Mouse (Mus musculus): ENCODE measurements at regions not wholly inside any gene's neighbourhood (a gene's known extent, or its start where the extent isn't known, plus 50 kb on each side); places are given as distances from the start of the nearest gene placed in this dataset.
"Not testable (repeated sequence)": the region's sequence is repeated elsewhere in the genome, so short reads cannot be mapped to it uniquely, and the experiment has no call there.

- no peak for DNase-seq (ENCODE audit: low spot score in 2 of 2)
- Histone ChIP-seq H3K4me3 (no peak overlapping the region), H3K27ac (no peak overlapping the region)
- no peak for TF ChIP-seq CTCF (conservative IDR thresholded peaks at IDR 0.05)
Measured at GRCm38 (mm10) chr7:116711541-116711940, 207.4 kb downstream of the Nucb2 start.

DNA sequence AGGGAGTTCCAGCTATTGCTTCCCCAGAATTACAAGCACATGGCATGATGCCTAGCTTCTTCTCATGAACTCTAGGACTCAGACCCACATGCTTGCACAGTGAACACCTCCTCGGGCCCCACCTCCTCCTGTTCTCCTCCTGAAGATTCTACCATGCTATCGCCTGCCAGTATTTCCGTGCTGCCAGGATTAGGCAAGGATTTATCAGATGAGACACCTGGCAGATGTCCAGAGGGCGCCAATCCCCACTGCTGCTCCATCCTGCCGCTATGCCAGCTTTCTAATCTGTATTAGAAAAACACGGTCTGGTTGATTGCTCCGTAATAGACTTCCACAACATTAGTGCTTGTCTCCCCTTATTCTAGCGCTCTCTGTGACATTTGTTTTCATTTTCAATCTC is 209.0 kb downstream of the Nucb2 start:
- peak in 1 of 2 experiments; percentile 23 for DNase-seq (ENCODE audit: low spot score in 2 of 2)
- no peak for TF ChIP-seq CTCF (conservative IDR thresholded peaks at IDR 0.05)
- no peak overlapping the region for H3K27ac ChIP-seq
- no peak overlapping the region for H3K4me3 ChIP-seq

- no peak overlapping the region for H3K4me3 ChIP-seq
- TF ChIP-seq CTCF (conservative IDR thresholded peaks at IDR 0.05), result no peak
- no peak for DNase-seq (ENCODE audit: low spot score in 2 of 2)
- no peak overlapping the region for H3K27ac ChIP-seq
Measured at GRCm38 (mm10) chr7:116715234-116716046, 211.3 kb downstream of the Nucb2 start.

- no peak for DNase-seq (ENCODE audit: low spot score in 2 of 2)
- TF ChIP-seq CTCF (conservative IDR thresholded peaks at IDR 0.05), result no peak
- H3K27ac ChIP-seq, result no peak overlapping the region
- no peak overlapping the region for H3K4me3 ChIP-seq
Measured at GRCm38 (mm10) chr7:116728379-116728778, 224.2 kb downstream of the Nucb2 start.

DNA sequence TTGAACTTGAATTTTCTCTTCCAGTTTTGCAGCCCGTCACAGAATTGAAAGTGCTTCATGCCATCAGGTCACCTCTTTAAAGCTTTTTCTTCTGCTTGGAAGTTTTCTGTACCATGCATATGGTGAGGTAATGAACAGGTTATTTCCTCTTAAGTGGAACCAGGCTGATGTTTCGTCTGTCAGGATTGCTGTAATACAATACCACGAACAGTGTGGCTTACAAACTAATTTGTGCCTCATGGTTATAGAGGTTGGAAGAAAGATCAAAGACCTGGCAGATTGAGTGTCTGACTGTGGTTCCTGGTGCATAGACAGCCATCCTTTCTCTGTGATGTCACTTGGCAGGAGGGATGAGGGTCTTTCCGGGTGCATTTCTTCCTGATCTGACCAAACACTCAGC is 225.6 kb downstream of the Nucb2 start:
- Histone ChIP-seq H3K4me3 (no peak overlapping the region), H3K27ac (no peak overlapping the region)
- DNase-seq (ENCODE audit: low spot score in 2 of 2), result no peak
- no peak for TF ChIP-seq CTCF (conservative IDR thresholded peaks at IDR 0.05)

DNA sequence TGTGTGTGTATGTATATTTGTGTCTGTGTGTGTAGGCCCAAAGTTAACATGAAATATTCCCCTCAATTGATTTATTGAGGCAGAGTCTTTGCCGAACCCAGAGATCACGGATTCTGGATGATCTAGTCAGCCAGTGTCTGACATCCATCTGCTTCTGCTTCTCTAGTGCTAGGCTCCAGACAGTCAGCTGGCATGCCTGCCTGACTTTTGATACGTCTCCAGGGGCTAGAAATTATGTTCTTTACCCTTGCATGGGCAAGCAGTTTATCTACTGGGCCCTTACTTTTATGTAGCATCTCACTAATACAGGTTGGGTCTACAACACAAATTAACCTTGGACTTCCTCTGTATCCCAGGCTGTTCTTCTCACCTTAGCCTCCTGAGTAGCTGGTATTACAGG is 231.5 kb downstream of the Nucb2 start:
- no peak for DNase-seq (ENCODE audit: low spot score in 2 of 2)
- Histone ChIP-seq H3K4me3 (no peak overlapping the region), H3K27ac (no peak overlapping the region)
- TF ChIP-seq CTCF (conservative IDR thresholded peaks at IDR 0.05), result no peak

DNA sequence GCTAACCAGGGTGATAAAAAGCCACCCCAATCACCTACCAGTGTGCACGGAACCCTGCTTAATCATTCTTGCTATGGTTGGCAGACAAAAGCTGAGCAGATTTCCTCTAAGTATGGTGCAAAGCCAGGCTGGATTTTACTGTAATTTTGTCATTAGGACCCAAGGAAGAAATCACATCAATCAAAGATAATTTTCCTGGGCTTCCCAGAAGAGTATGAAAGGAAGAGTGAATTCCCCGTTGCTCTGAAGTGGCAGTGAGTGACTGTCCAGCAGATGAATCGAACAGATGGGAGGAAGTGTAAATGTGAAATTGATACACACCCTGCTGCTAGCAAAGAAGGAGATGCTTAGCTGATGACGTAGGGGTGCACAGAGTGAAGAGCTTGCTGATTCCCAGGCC is 232.2 kb downstream of the Nucb2 start:
- no peak overlapping the region for H3K27ac ChIP-seq
- DNase-seq (ENCODE audit: low spot score in 2 of 2), result peak; percentile 35 to 44
- TF ChIP-seq CTCF (conservative IDR thresholded peaks at IDR 0.05), result no peak
- H3K4me3 ChIP-seq, result no peak overlapping the region

- no peak for TF ChIP-seq CTCF (conservative IDR thresholded peaks at IDR 0.05)
- no peak for DNase-seq (ENCODE audit: low spot score in 2 of 2)
- H3K4me3 ChIP-seq, result no peak overlapping the region
- H3K27ac ChIP-seq, result no peak overlapping the region
Measured at GRCm38 (mm10) chr7:116738009-116738408, 233.8 kb downstream of the Nucb2 start.

DNA sequence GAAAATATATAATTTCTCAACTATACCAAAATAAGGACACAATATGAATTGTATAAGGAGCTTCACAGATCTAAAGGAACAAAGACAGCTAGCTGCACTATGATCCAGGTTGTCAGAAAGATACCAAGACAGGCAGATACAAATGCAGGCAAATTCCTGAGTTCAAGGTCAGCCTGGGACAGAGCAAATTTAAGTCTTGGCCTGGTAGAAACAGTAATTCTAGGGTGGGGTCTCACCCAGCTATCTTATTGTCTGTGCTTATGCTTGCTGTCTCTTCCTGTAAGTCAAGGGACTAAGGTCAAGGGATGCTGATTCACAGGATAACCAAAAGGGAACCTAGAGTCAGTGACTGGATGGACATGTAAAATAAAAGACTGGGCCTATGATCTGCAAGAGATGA is 250.4 kb downstream of the Nucb2 start:
- H3K27ac ChIP-seq, result no peak overlapping the region

DNA sequence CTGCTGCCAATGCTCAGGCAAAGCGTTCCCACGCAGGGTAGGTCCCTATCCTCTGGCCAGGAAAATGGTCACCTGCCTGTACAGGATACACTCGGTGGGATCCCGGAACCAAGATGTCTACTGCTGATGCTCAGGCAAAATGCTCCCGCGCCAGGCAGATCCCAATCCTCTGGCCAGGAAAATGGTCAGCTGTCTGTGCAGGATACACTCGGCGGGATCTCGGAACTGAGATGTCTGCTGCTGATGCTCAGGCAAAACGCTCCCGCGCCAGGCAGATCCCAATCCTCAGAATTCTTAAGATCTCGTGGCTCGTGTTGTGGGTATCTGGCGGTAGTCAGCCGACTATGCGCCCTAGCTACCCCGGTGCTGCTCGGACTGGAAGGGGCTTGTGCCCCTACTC is 288.0 kb downstream of the Nucb2 start:
- DNase-seq (ENCODE audit: low spot score in 2 of 2); H3K27ac ChIP-seq; H3K4me3 ChIP-seq: not testable (repeated sequence)

More for the DNA sequence above, 250.4 kb downstream of the Nucb2 start:
- no peak for TF ChIP-seq CTCF (conservative IDR thresholded peaks at IDR 0.05)
- DNase-seq (ENCODE audit: low spot score in 2 of 2), result no peak
- no peak overlapping the region for H3K4me3 ChIP-seq

DNA sequence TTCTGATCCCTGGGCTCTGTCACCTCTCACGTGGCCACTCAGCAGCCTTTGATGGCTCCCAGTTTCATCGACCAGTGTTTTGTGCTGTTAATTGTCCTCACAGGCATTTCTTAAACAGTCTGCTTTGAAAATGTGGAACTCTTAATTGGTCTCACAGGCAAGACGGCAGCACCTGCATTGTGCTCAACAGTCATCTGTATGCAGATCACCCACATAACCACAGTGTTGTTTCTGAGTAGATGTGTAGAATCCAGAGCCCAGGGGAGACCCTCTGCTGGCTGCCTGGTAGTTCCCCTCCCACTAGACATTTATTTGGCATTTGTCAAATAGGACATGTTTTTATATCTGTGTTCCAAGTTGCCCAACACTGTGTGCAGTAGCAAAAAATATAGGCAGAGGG is 304.3 kb downstream of the Nucb2 start:
- no peak for TF ChIP-seq CTCF (conservative IDR thresholded peaks at IDR 0.05)
- no peak for DNase-seq (ENCODE audit: low spot score in 2 of 2)
- Histone ChIP-seq H3K4me3 (no peak overlapping the region), H3K27ac (no peak overlapping the region)

- Histone ChIP-seq H3K4me3 (no peak overlapping the region), H3K27ac (no peak overlapping the region)
- TF ChIP-seq CTCF (conservative IDR thresholded peaks at IDR 0.05), result no peak
- no peak for DNase-seq (ENCODE audit: low spot score in 2 of 2)
Measured at GRCm38 (mm10) chr7:116816494-116816893, 312.3 kb downstream of the Nucb2 start.

DNA sequence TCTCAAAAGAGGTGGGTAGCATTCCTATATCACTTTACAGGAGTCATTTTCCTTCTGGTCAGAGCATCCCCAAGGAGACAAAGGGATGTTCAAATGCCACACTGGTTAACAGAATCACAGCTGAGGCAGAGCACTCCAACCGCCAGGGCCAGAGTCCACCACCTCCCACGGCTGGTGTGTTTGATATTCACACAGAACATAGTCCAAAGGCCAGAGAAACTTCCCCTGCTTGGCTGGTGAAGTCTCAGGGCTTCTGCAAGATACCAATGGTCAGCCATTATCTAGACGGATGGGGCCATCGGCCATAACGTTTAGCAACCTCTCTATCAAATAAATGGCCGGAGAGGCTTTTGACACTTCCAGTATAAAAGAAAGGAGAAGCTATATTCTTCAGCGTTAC is 313.8 kb downstream of the Nucb2 start:
- no peak overlapping the region for H3K4me3 ChIP-seq
- no peak for DNase-seq (ENCODE audit: low spot score in 2 of 2)
- no peak for TF ChIP-seq CTCF (conservative IDR thresholded peaks at IDR 0.05)

DNA sequence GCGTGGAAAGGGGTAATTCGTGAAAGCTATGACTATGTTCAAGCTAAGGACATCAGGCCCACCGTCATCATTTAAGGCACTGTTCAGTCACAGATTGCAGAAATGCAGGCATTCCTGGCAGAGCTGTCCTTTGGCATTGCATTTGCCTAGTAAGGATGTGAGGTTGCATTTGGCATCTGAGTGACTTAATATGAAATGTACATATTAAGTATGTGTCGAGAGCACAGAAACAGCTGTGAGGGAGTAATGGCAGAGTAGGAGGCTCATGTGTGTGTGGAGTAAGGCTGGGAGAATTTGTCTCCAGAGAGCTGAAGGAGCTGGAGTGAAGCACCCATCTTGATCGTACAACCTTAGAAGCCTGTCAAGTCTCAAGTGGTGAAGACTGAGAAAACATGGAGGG is 316.4 kb downstream of the Nucb2 start:
- TF ChIP-seq CTCF (conservative IDR thresholded peaks at IDR 0.05), result no peak
- H3K4me3 ChIP-seq, result no peak overlapping the region
- peak in 1 of 2 experiments; percentile 11 for DNase-seq (ENCODE audit: low spot score in 2 of 2)
- no peak overlapping the region for H3K27ac ChIP-seq

More for the DNA sequence above, 313.8 kb downstream of the Nucb2 start:
- H3K27ac ChIP-seq, result no peak overlapping the region

Data from layer of hippocampus, adult 2 months (tissue).